Mouse (Mus musculus) B cell, adult 67 days (primary cell): ENCODE data around the gene Myt1l. TPM values are rescaled to one million over a fixed set of nuclear protein-coding genes. Genes with fewer than 3 reads are reported as not detected.

Experiments
- total RNA-seq, 2 experiments: library from RNA; stranded (reverse); gene quantifications; 4 replicates each; pipeline ENCODE4 v1.2.4; 2023

Gene Myt1l
- total RNA-seq: not detected

GRCm38 (mm10) chr12:29528031-29528771 lies at the start of gene Myt1l:
TSS of gene Myt1l (plus strand) at chr12:29528384.

GRCm38 (mm10) chr12:29937308-29937707 lies 409.1 kb downstream of the Myt1l start, which contains the start of gene Pxdn:
TSS of gene Pxdn (plus strand) at chr12:29937608.

